Mouse (Mus musculus) yolk sac, embryonic 10.5 days (tissue): ENCODE results near the gene Map4k5.

ENCODE experiments used
- DNase-seq: peaks from one replicate; pipeline ENCODE4 v3.0.0-alpha.2; 2017; ENCODE audit warnings: low spot score

Gene Map4k5

GRCm38 (mm10) chr12:69885170-69885923, 7.7 kb downstream of the Map4k5 start:
- DNase-seq, result no peak

GRCm38 (mm10) chr12:69884053-69884452, 8.9 kb downstream of the Map4k5 start:
- no peak for DNase-seq

- no peak for DNase-seq
These were observed 11.6 kb downstream of the Map4k5 start for GRCm38 (mm10) chr12:69881198-69881905.

GRCm38 (mm10) chr12:69879739-69880138, 13.3 kb downstream of the Map4k5 start:
- no peak for DNase-seq

- peak; percentile 41 for DNase-seq
These were observed 13.8 kb downstream of the Map4k5 start for GRCm38 (mm10) chr12:69879172-69879665.

- no peak for DNase-seq
These were observed 15.1 kb downstream of the Map4k5 start for GRCm38 (mm10) chr12:69877842-69878363.

- DNase-seq, result no peak
These were observed 21.4 kb downstream of the Map4k5 start for GRCm38 (mm10) chr12:69871632-69872031.

- no peak for DNase-seq
These were observed 25.7 kb downstream of the Map4k5 start for GRCm38 (mm10) chr12:69867338-69867737.

GRCm38 (mm10) chr12:69864164-69864692, 28.8 kb downstream of the Map4k5 start:
- no peak for DNase-seq

GRCm38 (mm10) chr12:69863505-69863904, 29.5 kb downstream of the Map4k5 start:
- DNase-seq, result no peak

GRCm38 (mm10) chr12:69858847-69859246, 34.2 kb downstream of the Map4k5 start:
- no peak for DNase-seq

- no peak for DNase-seq
These were observed 35.4 kb downstream of the Map4k5 start for GRCm38 (mm10) chr12:69857597-69857996.

- DNase-seq, result no peak
These were observed 36.6 kb downstream of the Map4k5 start for GRCm38 (mm10) chr12:69856398-69856797.

- no peak for DNase-seq
These were observed 37.2 kb downstream of the Map4k5 start for GRCm38 (mm10) chr12:69855641-69856300.

GRCm38 (mm10) chr12:69853942-69854341, 39.1 kb downstream of the Map4k5 start:
- no peak for DNase-seq

GRCm38 (mm10) chr12:69853387-69853786, 39.6 kb downstream of the Map4k5 start:
- no peak for DNase-seq

GRCm38 (mm10) chr12:69852288-69852687, 40.7 kb downstream of the Map4k5 start:
- DNase-seq, result no peak

- no peak for DNase-seq
These were observed 44.7 kb downstream of the Map4k5 start for GRCm38 (mm10) chr12:69848083-69848878.

- no peak for DNase-seq
These were observed 46.5 kb downstream of the Map4k5 start for GRCm38 (mm10) chr12:69846499-69846898.

GRCm38 (mm10) chr12:69845722-69846121, 47.3 kb downstream of the Map4k5 start:
- no peak for DNase-seq
